Mouse (Mus musculus) brain, adult 2 months (tissue): ENCODE results near the gene Teddm1a.

Experiments used
- DNase-seq: peaks from one replicate; pipeline ENCODE4 v3.0.0; 2011; ENCODE audit warnings: low read depth, low spot score

Gene Teddm1a

GRCm38 (mm10) chr1:153904236-153904635 lies 12.7 kb downstream of the Teddm1a start:
- DNase-seq, result peak; percentile 66

GRCm38 (mm10) chr1:153905884-153906283 lies 14.3 kb downstream of the Teddm1a start:
- DNase-seq, result no peak

DNA sequence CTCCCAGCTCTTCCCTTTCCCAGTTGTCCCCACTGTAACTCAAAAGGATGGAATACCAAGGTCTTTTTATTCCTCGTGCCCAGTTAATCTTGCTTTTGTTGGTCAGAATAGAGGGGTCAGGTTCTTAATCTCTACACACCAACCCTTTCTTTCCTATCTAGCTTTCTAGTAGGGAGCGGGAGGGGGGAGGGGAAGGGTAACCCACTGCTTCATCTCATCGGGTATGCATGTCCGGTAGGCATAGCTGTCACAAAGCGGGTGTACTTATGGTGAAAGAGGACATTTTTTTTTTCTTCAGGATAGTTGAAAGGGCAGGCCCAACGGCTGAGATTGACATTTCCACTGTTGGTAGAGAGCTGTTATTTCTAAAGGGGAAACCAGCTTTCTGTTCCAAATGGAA lies 16.7 kb downstream of the Teddm1a start:
- DNase-seq, result no peak

- DNase-seq, result no peak
Measured at GRCm38 (mm10) chr1:153908741-153909140, 17.2 kb downstream of the Teddm1a start.

DNA sequence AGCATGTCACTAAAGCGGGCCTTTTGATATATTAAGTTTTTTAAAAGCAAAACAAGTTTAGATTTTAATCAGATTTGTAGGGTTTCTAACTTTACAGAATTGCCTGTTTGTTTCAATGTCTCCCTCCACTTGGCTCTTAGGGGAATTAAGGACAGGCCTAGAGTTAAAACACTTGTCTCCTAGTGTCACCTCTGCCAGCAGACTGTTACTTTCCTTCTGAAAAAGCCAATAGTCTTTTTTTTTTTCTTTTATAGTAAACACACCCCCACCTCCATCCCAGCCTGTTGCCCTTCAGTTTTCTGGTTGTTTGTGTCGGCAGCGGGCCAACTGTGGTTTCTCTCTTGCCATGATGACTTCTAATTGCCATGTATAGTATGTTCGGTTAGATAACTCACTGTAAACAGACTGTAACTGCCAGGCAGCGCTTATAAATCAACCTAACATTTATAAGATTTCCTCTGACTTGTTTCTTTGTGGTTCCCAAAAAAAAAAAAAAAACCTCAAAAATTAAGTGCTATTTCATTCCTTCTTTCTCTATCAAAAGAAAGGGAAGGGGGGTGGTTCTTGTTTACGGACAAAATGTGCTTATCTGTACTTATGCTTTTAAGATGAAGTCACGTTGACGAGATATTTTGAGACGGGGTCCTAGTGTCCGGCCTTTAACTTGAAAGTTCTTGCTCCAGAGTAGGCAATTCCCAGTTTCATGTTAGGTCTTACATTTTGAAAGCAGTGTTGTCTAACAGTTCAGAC lies 17.8 kb downstream of the Teddm1a start:
- no peak for DNase-seq

DNA sequence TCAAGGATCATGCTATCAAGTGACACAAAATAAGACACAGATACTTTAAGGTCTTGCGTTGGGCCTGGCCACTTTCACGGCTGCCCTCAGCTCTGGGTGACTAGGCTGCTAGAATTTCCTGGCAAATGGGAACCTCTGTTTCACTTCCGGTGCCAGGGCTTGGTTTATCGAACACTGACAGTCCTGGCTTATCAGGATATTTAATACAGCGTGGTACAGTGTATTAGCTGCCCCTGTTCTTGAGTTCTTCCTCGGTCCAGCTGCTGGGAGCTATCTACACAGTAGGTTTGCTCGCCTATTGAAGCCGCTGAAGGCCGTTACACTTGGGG lies 18.4 kb downstream of the Teddm1a start:
- no peak for DNase-seq

- peak; percentile 34 for DNase-seq
Measured at GRCm38 (mm10) chr1:153910423-153910822, 18.9 kb downstream of the Teddm1a start.

DNA sequence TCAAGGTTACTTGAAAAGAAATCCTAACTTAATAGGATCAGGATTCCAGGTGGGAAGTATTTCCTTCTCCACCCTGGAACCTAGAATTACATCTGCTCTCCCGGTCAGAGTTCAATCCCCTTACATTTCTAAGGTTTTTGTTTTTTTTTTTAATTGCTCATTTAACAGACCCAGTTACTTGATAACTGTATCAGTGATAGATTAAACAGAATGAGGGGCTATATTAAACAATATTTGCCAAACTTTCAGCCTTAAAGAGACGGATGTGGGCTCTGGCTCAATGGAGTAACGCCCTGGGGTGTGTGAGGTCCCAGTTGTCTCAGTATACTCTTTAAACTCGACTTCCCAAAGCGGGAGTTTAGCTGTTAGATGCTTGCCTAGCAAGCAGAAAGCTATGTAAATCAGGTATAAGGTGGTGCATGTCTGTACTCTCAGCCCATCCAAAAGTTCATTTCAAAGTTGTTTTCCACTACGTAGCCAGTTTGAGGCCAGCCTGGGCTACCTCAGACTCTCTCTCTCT lies 19.8 kb downstream of the Teddm1a start:
- no peak for DNase-seq

DNA sequence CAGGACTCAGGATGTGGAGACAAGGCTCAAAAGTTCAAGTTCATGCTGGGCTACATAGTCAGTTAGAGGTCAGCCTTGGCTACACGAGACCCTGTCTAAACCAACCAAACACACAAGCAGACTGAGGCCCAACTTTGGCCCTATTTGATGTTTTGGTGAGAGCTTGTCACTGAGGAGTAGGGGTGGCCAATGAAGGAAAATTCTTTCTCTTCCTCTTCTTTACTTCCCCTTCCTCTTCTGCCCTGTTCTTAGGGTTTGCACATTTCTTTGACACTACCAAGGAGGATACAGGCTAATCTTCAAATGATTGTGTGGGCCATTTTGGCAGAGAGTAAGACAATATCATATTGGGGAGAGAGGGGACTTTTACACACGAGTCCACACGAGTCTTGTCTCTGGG lies 22.3 kb downstream of the Teddm1a start:
- DNase-seq, result no peak

- no peak for DNase-seq
Measured at GRCm38 (mm10) chr1:153918521-153919206, 27.1 kb downstream of the Teddm1a start.

- no peak for DNase-seq
Measured at GRCm38 (mm10) chr1:153921642-153922041, 30.1 kb downstream of the Teddm1a start.

- DNase-seq, result no peak
Measured at GRCm38 (mm10) chr1:153922571-153923021, 31.1 kb downstream of the Teddm1a start.

DNA sequence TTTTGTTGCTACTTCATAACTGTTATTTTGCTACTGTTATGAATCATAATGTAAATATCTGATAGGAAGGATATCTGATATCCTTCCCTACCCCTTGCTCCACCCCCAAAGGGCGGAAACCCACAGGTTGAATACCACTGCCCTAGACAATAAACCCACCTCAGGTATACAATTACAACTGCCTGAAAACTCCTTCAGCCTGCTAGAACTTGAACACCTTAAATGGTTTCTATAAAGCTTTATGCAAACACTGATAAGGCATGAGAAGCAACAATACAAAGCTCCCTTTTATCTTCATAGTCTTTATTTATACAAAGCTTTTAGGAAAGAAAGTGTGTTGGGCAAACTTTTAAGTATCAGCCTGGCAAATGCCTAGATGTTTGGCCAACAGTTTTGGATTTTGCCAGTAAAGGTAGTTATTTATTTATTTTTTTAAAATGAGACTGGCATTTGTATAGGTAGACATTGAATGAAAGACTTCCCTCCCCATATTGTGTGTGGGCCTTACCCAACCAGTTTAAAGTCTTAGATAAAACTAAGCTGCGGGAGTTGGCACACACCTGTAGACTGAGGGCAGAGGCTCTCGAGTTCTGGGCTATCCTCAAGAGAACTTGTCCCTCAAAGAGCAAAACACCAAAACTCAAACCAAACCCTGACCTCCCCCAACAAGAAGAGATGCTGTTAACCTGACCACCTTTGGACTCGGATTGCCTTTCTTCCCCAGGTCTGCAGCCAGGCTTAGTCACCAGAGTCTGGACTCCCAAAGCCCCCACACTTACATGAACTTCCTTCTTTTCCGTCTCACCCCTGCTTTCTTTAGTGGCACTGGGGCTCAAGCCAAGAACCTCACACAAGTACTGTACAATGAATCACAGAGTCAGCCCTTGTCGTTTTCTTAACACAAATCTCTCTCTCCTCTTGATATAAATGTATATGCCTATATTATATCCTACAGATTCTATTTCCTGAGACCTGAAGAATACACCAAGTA lies 33.1 kb downstream of the Teddm1a start:
- no peak for DNase-seq

DNA sequence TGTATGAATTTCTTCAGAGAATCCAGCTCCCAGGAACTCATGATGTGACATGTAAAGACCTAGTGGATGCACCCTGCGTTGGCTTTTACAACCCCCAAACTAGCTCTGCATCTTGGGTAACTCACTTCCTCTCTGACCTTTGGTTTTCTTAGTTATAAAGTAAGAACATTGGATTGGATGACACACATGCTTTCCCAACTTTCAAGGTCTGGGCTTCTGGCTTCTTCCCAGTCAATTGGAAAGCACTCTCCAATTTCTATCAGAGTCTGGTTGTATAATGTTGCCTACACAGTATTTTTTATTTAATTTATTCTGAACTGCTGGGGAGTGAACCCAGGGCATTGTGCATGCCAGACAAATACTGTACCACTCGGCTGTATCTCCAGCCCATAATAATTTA lies 38.9 kb downstream of the Teddm1a start:
- DNase-seq, result no peak

GRCm38 (mm10) chr1:153933772-153934171 lies 42.2 kb downstream of the Teddm1a start:
- DNase-seq, result no peak

DNA sequence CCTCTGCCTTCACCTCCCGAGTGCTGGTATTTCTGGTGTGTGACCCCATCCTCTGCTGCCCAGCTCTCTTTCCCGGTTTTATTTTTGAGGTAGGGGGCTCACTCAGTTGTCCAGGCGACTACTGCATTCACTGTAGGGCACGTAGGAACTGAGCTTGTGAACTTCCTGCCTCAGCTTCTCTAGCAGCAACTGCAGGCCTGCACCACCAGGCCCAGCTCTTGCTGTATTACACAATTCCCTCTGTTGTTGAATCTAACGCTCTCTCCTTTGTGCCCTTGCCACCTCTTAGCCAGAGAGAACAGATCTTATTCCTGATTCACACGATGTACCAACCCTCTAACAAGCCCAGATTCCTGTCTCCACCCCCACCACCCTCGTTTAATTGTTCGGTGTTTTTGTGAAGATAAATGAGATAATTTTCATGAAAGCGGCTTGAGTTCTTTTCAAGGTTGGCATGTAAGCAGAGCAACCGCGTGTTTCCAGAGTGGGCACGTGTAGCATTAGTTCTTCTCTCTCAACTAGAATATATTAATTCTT lies 44.4 kb downstream of the Teddm1a start:
- peak; percentile 50 for DNase-seq

DNA sequence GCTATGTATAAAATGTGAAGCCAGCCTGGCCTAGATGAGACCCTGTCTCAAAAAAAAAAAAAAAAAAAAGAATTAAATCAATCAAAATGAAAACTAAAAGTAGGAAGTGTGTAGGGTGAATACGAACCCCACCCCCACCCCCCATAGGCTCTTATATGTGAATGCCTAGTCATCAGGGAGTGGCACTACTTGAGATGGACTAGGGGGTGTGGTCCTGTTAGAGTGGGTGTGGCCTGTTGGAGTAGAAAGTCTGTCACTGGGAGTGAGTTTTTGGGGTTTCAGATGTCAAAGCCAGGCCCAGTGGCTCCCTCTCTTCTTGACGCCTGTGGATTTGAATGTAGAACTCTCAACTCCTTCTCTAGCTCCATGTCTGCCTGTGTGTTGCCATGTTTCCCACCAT lies 45.5 kb downstream of the Teddm1a start:
- no peak for DNase-seq

DNA sequence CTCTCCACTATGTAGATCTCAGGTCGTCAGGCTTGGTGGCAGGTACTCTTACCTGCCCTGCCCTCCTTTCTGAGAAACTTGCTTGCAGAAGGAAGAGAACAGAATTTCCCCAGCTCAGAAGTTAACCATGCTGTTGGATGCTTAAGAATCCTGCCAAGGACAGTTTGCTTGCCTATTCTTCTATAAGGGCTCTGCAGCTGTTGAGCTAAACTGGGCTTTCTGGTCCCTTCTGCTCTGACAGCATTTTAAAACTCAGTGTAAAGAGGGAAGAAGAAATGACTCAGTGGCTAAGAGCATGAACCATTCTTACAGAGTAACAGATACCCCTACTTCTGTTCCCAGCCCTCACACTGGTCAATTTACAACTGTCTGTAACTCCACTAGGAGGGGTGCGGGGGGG lies 49.4 kb downstream of the Teddm1a start:
- peak; percentile 85 for DNase-seq
